Mouse (Mus musculus): Measurements from ENCODE around the gene Ipp. TPM values are rescaled to one million over a fixed set of nuclear protein-coding genes. Genes with fewer than 3 reads are reported as not detected.

The Ipp gene
- polyA plus RNA-seq (2015; fragmentation: Nextera tagmentation; extraction: Ambion mirVana), result 14.1 TPM in 2 replicates

DNA sequence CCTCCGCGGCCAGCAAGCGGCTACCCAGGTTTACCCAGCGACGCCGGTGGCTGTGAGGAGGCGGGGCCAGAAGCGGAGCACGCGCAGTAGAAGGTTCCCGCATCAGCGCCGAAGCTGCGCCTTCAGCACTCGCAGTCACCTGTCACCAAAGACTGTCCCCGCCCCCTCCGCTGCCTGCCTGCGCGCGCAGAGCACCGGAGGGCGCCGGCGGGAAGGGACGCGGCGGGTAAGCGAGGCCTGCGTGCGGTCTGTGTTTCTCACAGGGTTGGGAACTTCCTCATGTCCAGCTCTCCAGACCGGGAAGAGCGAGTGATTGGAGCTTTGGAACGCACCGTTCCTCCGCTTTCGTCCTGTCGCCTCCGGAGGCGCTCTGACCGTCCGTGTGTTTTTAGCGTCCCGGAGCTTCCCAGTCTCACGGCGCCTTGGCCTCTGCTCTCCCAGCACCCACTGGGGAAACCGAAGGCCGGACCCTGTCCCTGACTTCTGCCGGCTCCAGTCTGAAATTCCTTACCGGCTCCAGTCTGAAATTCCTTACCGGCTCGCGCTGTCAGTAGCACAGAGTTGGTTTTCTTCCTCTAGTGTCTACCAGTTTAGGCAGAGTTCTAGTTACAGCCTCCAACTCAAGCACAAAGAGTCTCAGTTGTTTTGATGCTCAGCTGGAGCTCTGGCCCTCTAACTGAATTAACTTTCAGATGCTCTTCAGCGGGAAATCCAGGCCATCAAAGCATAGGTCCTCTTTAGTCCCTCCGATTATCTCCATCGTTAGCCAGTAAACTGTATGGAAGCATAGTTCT lies at the start of gene Ipp:
Gene Ipp, plus strand, starts transcription at position 125 of the 794 bp plus-strand sequence.
- ATAC-seq (ENCODE audit: borderline replicate concordance, extremely low read depth, low FRiP score, low TSS enrichment), result peak; percentile 98
- no peaks in the 10 kb centered on the region for H3K36me3 ChIP-seq
- H3K4me1 ChIP-seq, result peaks cover 7% of the 10 kb centered on the region
- WGBS, result under 1% methylated on average over 55 of the region's 55 CpGs
- peak within 1 kb of the TSS; percentile 94 for H3K27ac ChIP-seq
- H3K4me3 ChIP-seq, result peak within 1 kb of the TSS; percentile 60
- peak within 1 kb of the TSS; percentile 85 for H3K4me2 ChIP-seq
- H3K27me3 ChIP-seq, result no peaks in the 10 kb centered on the region
- H3K9me3 ChIP-seq, result no peaks in the 10 kb centered on the region
- peak within 1 kb of the TSS; percentile 67 for H3K9ac ChIP-seq

DNA sequence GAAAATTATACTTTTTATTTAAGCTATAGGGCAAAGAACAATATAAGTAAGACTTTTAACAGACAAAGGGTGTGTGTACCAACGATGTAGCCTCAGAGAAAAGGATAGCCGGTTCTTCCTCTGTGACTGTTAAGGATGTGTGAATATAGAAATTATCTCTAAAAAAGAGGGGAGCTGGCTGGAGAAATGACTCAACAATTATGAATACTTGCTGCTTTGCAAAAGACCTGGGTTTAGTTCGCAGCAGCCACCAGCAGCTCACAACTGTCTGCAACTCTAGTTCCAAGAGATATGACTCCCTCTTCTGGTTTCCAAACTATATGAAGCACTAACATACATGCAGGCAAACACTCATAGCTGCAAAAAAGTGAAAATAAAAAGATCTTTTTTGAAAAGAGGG lies 45.4 kb upstream of the Ipp start:
- 92% methylated on average over 3 of the region's 3 CpGs for WGBS
- Histone ChIP-seq H3K9ac (no peak overlapping the region), H3K9me3 (no peaks in the 10 kb centered on the region), H3K27me3 (no peaks in the 10 kb centered on the region), H3K27ac (no peak overlapping the region), H3K36me3 (no peaks in the 10 kb centered on the region), H3K4me1 (peaks cover 18% of the 10 kb centered on the region), H3K4me3 (no peak overlapping the region), H3K4me2 (peak overlapping the region; percentile 68; the same call in 1 of the 2 replicates)
- ATAC-seq (ENCODE audit: borderline replicate concordance, extremely low read depth, low FRiP score, low TSS enrichment), result no peak

DNA sequence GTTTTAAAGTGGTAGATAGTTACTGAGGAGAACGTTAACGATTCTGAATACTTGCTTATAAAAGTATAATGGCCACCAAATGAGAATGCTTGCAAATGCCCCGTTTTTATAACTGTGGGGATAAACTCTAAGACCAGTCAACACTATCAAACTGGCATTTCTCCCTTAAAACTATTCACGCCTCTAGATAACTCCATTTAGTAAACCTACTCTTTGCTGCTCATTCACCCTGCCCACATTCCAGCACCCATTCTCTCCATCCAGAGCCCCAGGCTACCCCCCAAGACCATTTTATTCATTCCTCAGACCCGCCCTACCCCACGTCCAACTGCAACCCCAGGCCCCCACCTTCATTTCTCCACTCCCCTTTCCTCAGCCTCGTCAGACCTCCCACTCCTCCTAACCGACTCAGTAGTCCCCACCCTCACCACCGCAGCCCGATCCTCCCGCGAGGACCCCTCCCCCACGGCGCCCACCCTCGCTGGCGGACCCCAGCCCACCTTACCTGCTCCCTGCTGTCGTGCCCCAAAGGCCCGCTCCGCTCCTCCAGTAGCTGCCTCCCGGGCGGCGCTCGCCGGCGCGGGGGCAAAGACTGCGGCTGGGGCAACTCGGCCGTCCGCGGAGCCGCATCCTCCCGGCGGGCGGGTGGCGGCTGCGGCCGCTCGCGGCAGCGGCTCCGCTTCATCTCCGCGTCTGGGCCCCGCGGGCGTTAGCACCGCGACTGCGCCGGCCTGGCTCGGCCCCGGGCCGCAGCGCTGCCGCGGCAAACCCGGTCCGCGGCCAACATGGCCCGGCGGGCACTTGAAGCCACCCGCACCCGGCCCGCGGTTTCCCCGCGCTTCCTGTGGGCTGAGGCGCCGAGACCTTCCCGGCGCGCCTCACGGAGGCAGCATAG lies 43.9 kb upstream of the Ipp start:
- peak overlapping the region; percentile 92 for H3K27ac ChIP-seq
- peak overlapping the region; percentile 68 for H3K4me2 ChIP-seq
- H3K9me3 ChIP-seq, result no peaks in the 10 kb centered on the region
- no peaks in the 10 kb centered on the region for H3K27me3 ChIP-seq
- H3K4me3 ChIP-seq, result peak overlapping the region; percentile 93
- under 1% methylated on average over 54 of the region's 74 CpGs for WGBS
- ATAC-seq (ENCODE audit: borderline replicate concordance, extremely low read depth, low FRiP score, low TSS enrichment), result peak; percentile 64
- peak overlapping the region; percentile 93 for H3K9ac ChIP-seq
- H3K4me1 ChIP-seq, result peaks cover 18% of the 10 kb centered on the region
- no peaks in the 10 kb centered on the region for H3K36me3 ChIP-seq

DNA sequence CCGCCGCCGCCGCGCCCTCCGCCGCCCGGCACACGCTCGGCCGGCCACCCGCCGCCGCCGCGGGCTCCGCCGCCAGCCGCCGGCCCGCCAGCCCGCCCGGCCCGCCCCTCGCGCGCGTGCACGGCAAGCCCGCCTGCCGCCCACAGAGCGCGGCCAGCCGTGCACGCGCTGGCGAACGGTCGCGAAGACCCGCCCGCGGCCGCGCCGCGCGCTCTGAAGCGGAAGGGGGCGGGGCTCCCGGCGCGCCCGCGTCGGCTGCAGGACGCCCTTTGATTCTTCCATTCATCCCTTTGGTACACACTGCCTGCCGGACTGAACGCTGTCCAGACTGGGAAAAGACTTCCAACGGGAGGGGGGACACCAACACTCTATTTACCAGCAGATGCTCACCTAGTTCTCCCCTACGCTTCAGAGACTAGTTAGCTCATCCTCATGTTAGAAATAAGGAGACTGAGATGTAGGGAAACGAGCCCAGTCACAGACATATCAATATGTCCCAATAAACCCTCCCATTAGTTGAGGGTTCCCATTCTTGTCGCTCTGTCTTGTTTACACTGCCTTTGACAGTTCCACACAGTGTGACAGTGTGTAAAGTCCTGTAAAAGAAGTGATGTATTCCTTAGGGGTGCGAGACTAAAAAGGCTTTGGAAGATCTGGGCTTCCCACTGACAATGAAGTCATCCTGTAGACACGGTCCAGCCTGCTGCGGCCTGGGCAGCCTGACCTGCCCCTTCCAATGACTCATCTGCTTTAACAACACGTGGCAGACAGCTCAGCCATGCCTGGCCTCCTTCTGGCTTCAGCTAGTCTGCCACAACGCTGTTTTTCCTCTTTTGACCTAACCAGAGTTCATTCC lies 43.0 kb upstream of the Ipp start, which contains the start of gene Mast2:
Gene Mast2, minus strand, starts transcription at position 58 of the 856 bp plus-strand sequence.
- Histone ChIP-seq H3K9ac (peak within 1 kb of the TSS; percentile 93), H3K36me3 (no peaks in the 10 kb centered on the region), H3K27ac (peak within 1 kb of the TSS; percentile 92), H3K4me2 (peak within 1 kb of the TSS; percentile 68), H3K4me1 (peaks cover 18% of the 10 kb centered on the region), H3K9me3 (no peaks in the 10 kb centered on the region), H3K4me3 (peak within 1 kb of the TSS; percentile 93), H3K27me3 (no peaks in the 10 kb centered on the region)
- ATAC-seq (ENCODE audit: borderline replicate concordance, extremely low read depth, low FRiP score, low TSS enrichment), result peak; percentile 91
- 1% methylated on average over 39 of the region's 68 CpGs for WGBS

DNA sequence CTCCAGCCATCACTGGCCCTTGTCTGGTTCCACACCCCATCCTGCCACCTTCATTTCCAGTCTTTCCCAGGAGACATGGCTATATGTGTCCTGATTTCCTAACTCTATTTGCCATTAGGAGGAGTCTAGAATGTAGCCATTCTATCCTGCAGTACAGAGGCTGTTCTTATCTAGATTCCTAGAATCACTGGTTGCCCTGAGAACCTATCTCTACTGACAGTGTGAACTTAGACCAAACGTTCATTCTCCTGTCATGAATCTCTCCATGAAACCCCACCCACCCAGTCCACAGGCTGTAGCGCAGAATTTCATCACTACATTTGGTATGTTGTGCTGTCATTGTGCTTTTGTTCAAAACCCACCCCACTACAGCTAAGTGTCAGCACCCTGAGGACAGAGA lies 26.0 kb upstream of the Ipp start:
- no peaks in the 10 kb centered on the region; the same call in 1 of the 2 replicates for H3K4me1 ChIP-seq
- no peaks in the 10 kb centered on the region for H3K36me3 ChIP-seq
- H3K27me3 ChIP-seq, result no peaks in the 10 kb centered on the region
- H3K9ac ChIP-seq, result no peak overlapping the region
- 53% methylated on average over 2 of the region's 2 CpGs for WGBS
- ATAC-seq (ENCODE audit: borderline replicate concordance, extremely low read depth, low FRiP score, low TSS enrichment), result no peak
- no peaks in the 10 kb centered on the region for H3K9me3 ChIP-seq
- H3K4me3 ChIP-seq, result no peak overlapping the region
- no peak overlapping the region for H3K4me2 ChIP-seq
- no peak overlapping the region for H3K27ac ChIP-seq

DNA sequence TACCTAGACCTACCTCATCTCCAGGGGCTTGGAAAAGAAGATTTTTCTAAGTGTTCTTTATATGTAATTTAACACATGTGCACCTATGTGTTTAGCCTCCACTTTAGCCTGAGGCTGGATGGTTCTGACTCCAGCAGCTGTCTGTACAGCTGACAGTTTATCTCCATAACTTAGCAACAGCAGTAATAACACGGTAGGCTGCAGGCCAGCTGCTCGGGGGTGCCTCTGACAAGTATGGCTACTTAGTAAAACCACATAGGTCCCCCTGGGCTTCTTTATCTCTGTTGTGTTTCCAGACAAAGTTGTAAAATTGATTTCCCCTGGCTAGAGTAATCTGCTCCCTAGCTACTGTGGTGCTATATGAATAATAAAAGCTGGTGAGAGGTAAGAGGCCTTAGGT lies 23.9 kb upstream of the Ipp start:
- Histone ChIP-seq H3K4me3 (no peak overlapping the region), H3K4me1 (no peaks in the 10 kb centered on the region; the same call in 1 of the 2 replicates), H3K9me3 (no peaks in the 10 kb centered on the region), H3K4me2 (no peak overlapping the region), H3K27ac (no peak overlapping the region), H3K27me3 (no peaks in the 10 kb centered on the region), H3K9ac (no peak overlapping the region), H3K36me3 (no peaks in the 10 kb centered on the region)
- WGBS, result 37% methylated on average over 2 of the region's 2 CpGs
- no peak for ATAC-seq (ENCODE audit: borderline replicate concordance, extremely low read depth, low FRiP score, low TSS enrichment)

DNA sequence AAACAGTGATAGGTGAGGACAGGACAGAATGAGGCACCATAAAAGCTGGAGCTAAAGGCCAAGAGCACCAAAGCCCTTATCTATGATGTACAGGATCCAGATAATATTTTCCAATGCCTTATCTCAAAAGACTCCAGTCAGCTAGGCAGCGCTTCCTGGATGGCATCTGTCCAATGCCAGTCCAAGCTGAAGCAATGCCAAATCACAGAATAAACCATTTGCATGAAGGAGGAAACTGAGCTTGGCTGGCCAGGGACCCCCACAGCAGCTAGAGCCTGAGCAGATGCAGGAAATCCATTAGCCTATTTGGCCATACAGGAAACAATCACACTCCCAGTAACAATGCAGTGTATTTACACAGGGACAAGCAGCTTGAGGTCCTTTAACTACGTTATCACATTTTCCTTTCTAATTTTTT lies 16.2 kb upstream of the Ipp start:
- Histone ChIP-seq H3K27me3 (no peaks in the 10 kb centered on the region), H3K9me3 (no peaks in the 10 kb centered on the region; the same call in 1 of the 2 replicates), H3K4me2 (no peak overlapping the region), H3K4me3 (no peak overlapping the region), H3K4me1 (peaks cover 23% of the 10 kb centered on the region), H3K9ac (no peak overlapping the region), H3K36me3 (no peaks in the 10 kb centered on the region), H3K27ac (peak overlapping the region; percentile 71)
- ATAC-seq (ENCODE audit: borderline replicate concordance, extremely low read depth, low FRiP score, low TSS enrichment), result peak; percentile 84
- 25% methylated on average over 2 of the region's 2 CpGs for WGBS

DNA sequence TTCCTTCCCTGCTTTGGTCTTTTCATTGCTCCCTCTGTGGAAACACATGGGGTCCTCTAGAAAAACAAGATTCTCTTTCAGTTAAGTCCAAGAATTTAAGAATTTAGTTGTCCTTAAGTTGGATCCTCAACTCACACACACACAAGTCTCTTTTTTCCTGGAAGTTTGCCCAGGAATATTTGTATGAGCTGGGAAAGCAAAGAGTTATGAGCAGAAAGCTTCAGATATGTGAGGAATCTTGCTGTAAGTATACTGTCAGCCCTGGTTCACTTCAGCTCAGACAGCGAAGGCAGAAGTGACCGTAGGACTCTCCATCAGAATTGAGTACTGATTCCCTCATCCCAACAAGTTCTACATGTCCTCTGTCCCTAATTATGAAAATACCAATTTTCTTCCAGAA lies 15.5 kb upstream of the Ipp start:
- peaks cover 23% of the 10 kb centered on the region for H3K4me1 ChIP-seq
- peak; percentile 67; the same call in 1 of the 2 replicates for ATAC-seq (ENCODE audit: borderline replicate concordance, extremely low read depth, low FRiP score, low TSS enrichment)
- no peaks in the 10 kb centered on the region; the same call in 1 of the 2 replicates for H3K9me3 ChIP-seq
- no peaks in the 10 kb centered on the region for H3K27me3 ChIP-seq
- H3K9ac ChIP-seq, result no peak overlapping the region
- H3K4me2 ChIP-seq, result peak overlapping the region; percentile 3; the same call in 1 of the 2 replicates
- peak overlapping the region; percentile 71 for H3K27ac ChIP-seq
- 22% methylated on average over 2 of the region's 2 CpGs for WGBS
- H3K4me3 ChIP-seq, result no peak overlapping the region
- H3K36me3 ChIP-seq, result no peaks in the 10 kb centered on the region

DNA sequence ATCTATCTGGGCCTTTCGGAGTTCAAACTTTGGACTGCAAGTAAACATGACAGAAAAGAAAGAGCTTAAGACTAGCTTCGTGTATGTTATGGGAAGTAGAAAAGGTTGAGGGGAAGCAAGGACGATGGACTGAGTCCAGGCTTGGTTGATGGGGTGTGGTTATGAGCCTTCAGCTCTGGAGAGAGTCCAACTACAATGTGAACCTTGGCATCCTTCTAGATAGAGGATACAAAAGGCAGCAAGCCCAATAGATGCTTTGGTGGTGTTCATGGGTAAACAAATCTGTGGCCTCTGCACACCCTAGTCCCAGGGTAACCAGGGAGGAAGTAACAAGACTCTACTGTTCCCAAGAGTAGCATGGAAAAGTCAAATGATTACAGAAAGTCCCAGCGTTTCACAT lies 14.9 kb upstream of the Ipp start:
- WGBS, result 36% methylated on average over 4 of the region's 4 CpGs
- Histone ChIP-seq H3K4me2 (peak overlapping the region; percentile 3; the same call in 1 of the 2 replicates), H3K27ac (peak overlapping the region; percentile 71), H3K9me3 (no peaks in the 10 kb centered on the region; the same call in 1 of the 2 replicates), H3K36me3 (no peaks in the 10 kb centered on the region), H3K4me3 (no peak overlapping the region), H3K4me1 (peaks cover 23% of the 10 kb centered on the region), H3K9ac (no peak overlapping the region), H3K27me3 (no peaks in the 10 kb centered on the region)
- ATAC-seq (ENCODE audit: borderline replicate concordance, extremely low read depth, low FRiP score, low TSS enrichment), result peak; percentile 61; the same call in 1 of the 2 replicates

DNA sequence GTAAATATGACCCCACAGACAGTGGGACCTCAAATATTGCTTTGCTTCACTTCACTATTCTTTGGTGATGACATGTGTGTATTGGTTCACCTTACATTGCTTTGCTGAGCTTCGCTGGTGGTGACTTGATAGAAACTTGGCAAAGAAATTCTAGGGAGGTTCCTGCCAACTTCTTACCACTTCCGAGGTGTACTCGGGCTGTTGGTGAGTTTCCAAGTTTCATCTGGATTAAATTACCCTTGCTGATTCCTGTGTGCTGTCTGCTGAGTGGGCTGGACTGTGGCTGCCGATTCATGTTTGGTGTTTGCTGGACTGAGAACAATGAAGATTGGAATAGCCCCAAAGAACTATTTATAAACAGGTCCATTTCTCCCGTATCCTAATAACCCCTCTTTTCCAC lies 13.7 kb upstream of the Ipp start:
- WGBS, result 67% methylated on average over 5 of the region's 5 CpGs
- ATAC-seq (ENCODE audit: borderline replicate concordance, extremely low read depth, low FRiP score, low TSS enrichment), result no peak
- no peaks in the 10 kb centered on the region; the same call in 1 of the 2 replicates for H3K9me3 ChIP-seq
- no peak overlapping the region for H3K4me2 ChIP-seq
- no peak overlapping the region for H3K9ac ChIP-seq
- no peaks in the 10 kb centered on the region for H3K27me3 ChIP-seq
- peaks cover 23% of the 10 kb centered on the region for H3K4me1 ChIP-seq
- H3K27ac ChIP-seq, result no peak overlapping the region
- no peak overlapping the region for H3K4me3 ChIP-seq
- no peaks in the 10 kb centered on the region for H3K36me3 ChIP-seq

DNA sequence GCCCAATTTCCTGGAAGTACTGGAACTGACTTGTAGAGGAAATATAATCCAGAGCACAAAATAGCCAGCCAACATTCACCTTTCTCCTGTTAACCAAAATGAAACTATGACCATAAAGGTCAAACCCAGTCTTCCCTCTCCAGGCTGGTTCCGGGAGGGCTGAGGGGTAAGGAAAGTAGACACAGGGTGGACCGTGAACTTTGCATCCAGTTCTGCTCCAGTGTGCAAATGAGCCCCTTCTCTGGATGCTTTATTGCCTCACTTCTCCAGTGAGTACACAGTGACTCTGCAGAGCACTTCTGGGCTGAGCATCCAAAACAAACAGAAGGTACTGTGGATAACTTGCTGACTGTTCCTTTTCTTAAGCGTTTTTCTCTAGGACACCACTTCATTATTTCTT lies 7.4 kb upstream of the Ipp start:
- Histone ChIP-seq H3K4me3 (no peak overlapping the region), H3K9me3 (no peaks in the 10 kb centered on the region), H3K27me3 (no peaks in the 10 kb centered on the region), H3K9ac (no peak overlapping the region), H3K4me1 (no peaks in the 10 kb centered on the region), H3K36me3 (no peaks in the 10 kb centered on the region), H3K4me2 (no peak overlapping the region), H3K27ac (no peak overlapping the region)
- ATAC-seq (ENCODE audit: borderline replicate concordance, extremely low read depth, low FRiP score, low TSS enrichment), result no peak
- 56% methylated on average over 3 of the region's 3 CpGs for WGBS
